Mouse (Mus musculus) heart, embryonic 13.5 days (tissue): ENCODE measurements around the gene Atp13a2. TPM values are rescaled to one million over a fixed set of nuclear protein-coding genes. Genes with fewer than 3 reads are reported as not detected.
A peak's percentile ranks its signal among the peaks of the same experiment; 100 is the strongest.

Experiments used
- ATAC-seq: fragments of 200-750 bp; cut with Nextera tagmentation; 2 replicates; pipeline ENCODE4 v1.8.0; 2017; ENCODE audit warnings: moderate TSS enrichment; ENCODE audit not compliant: insufficient number of reproducible peaks, low FRiP score, low TSS enrichment; ENCODE audit errors: extremely low read depth
- H3K27ac ChIP-seq: fragments of 300-500 bp; sonication (generic); replicated peaks from 2 replicates; pipeline ENCODE4 v1.5.1; 2015; ENCODE audit warnings: moderate library complexity, mild to moderate bottlenecking, inconsistent platforms
- H3K27me3 ChIP-seq: fragments of 300-500 bp; sonication (generic); replicated peaks from 2 replicates; pipeline ENCODE4 v1.6.1; 2015; ENCODE audit warnings: mild to moderate bottlenecking, inconsistent platforms
- H3K36me3 ChIP-seq: fragments of 300-500 bp; sonication (generic); 2 replicates; pipeline ENCODE4 v1.6.1; 2015; ENCODE audit warnings: mild to moderate bottlenecking, inconsistent platforms
- H3K4me1 ChIP-seq: fragments of 300-500 bp; sonication (generic); 2 replicates; pipeline ENCODE4 v1.6.1; 2015; ENCODE audit warnings: inconsistent platforms
- H3K4me2 ChIP-seq: fragments of 300-500 bp; sonication (generic); 2 replicates; pipeline ENCODE4 v1.6.1; 2015; ENCODE audit warnings: inconsistent platforms, mild to moderate bottlenecking, moderate library complexity
- H3K4me3 ChIP-seq: fragments of 300-500 bp; sonication (generic); 2 replicates; pipeline ENCODE4 v1.5.1; 2015; ENCODE audit warnings: moderate library complexity, mild to moderate bottlenecking, inconsistent platforms
- H3K9ac ChIP-seq: fragments of 300-500 bp; sonication (generic); 2 replicates; pipeline ENCODE4 v1.6.1; 2015; ENCODE audit warnings: inconsistent platforms, mild to moderate bottlenecking, moderate library complexity
- H3K9me3 ChIP-seq: fragments of 300-500 bp; sonication (generic); 2 replicates; pipeline ENCODE4 v1.6.1; 2016; ENCODE audit warnings: inconsistent platforms
- WGBS: fragments of 180-500 bp; shearing (Covaris S2); methylation state at CpG from one replicate; pipeline ENCODE4 v1.1.7; 2015; ENCODE audit warnings: mixed read lengths; 5-methylcytosine and 5-hydroxymethylcytosine counted together
- polyA plus RNA-seq: library from polyadenylated mRNA; unstranded; fragments of >200 nt; fragmentation: Nextera tagmentation; extraction: Ambion mirVana; gene quantifications from 2 replicates; pipeline ENCODE4 v1.2.1, GENCODE M21; 2015

The Atp13a2 gene
- polyA plus RNA-seq, 1 experiment from 2014 or later = 29.4 TPM

DNA sequence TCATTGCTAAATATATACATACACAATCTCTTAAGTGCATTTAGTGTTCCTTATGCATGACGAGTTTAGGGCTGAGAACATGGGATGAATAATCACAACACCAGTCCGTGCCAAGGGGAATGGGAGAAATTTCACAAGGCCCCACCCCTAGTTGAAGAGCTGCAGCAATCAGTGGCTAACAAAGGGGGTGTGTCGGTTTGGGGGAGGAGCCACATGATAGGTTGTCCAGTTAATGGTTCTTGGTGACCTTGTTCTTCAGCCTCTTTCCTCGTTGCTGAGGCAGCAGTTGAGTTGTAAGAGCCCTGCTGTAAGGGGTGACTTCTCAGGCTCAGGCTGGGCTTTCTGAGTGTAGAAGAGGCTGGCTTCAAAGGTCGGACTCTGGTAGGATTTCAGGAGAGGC is 23.7 kb upstream of the Atp13a2 start:
- no peaks in the 10 kb centered on the region for H3K27me3 ChIP-seq
- no peaks in the 10 kb centered on the region for H3K9me3 ChIP-seq
- peak overlapping the region; percentile 97 for H3K4me2 ChIP-seq
- H3K36me3 ChIP-seq = peaks cover 28% of the 10 kb centered on the region
- peak overlapping the region; percentile 96 for H3K4me3 ChIP-seq
- ATAC-seq = no peak
- H3K4me1 ChIP-seq = peaks cover 43% of the 10 kb centered on the region
- H3K9ac ChIP-seq = peak overlapping the region; percentile 50; the same call in 1 of the 2 replicates
- H3K27ac ChIP-seq = peak overlapping the region; percentile 54
- 30% methylated on average over 5 of the region's 5 CpGs for WGBS

- Histone ChIP-seq H3K4me1 (peaks cover 38% of the 10 kb centered on the region), H3K9me3 (no peaks in the 10 kb centered on the region), H3K9ac (peak overlapping the region; percentile 21), H3K27me3 (no peaks in the 10 kb centered on the region), H3K4me3 (no peak overlapping the region), H3K27ac (no peak overlapping the region), H3K36me3 (peaks cover 38% of the 10 kb centered on the region), H3K4me2 (no peak overlapping the region)
- no peak for ATAC-seq
- 77% methylated on average over 9 of the region's 9 CpGs for WGBS
These were observed 22.6 kb upstream of the Atp13a2 start for GRCm38 (mm10) chr4:140963941-140964597.

- Histone ChIP-seq H3K27me3 (no peaks in the 10 kb centered on the region), H3K4me1 (peaks cover 37% of the 10 kb centered on the region), H3K36me3 (peaks cover 43% of the 10 kb centered on the region), H3K9me3 (no peaks in the 10 kb centered on the region), H3K27ac (no peak overlapping the region), H3K9ac (no peak overlapping the region; the same call in 1 of the 2 replicates), H3K4me3 (no peak overlapping the region), H3K4me2 (no peak overlapping the region)
- ATAC-seq = no peak
- 24% methylated on average over 7 of the region's 7 CpGs for WGBS
These were observed 22.1 kb upstream of the Atp13a2 start for GRCm38 (mm10) chr4:140964620-140965019.

DNA sequence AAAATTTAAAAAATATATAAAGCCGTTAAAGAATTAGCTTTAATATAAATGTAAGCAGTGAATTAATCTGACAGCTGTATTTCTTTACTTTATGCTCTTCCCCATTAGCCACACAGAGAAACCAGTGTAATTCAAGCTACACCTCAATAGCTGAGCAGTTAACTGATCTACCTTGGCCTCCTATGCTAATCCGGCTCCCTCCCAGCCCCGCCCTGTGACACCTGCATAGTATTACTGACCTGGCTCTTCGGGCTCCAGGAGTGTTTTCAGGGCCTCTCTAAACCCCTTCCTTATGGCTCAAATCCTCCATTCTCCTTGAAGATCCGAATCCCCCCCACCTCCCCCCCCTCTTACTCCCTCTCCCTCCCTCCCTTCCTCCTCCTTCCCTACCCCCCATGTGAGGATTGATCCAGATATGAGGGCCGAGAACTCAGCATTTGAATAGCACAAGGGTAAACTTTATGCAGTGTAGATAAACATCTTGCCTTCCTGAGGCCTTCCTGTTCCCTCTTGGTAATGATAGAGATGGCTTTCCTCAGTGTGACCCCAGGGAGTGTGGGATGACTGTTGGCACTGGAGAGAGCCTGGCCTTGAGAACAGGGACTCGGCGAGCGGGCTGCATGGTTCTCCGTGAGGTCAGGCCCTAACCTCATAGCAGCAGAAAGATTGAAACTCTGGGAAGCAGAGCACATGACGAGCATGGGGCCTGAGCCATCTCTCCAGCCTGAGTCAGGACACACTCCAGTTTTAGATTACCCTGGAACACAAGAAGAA is 19.1 kb upstream of the Atp13a2 start:
- ATAC-seq = no peak
- WGBS = 80% methylated on average over 11 of the region's 11 CpGs
- H3K27me3 ChIP-seq = no peaks in the 10 kb centered on the region
- H3K9me3 ChIP-seq = no peaks in the 10 kb centered on the region
- H3K4me2 ChIP-seq = no peak overlapping the region
- peaks cover 21% of the 10 kb centered on the region for H3K4me1 ChIP-seq
- H3K9ac ChIP-seq = no peak overlapping the region
- H3K36me3 ChIP-seq = peaks cover 73% of the 10 kb centered on the region
- no peak overlapping the region for H3K27ac ChIP-seq
- H3K4me3 ChIP-seq = no peak overlapping the region

DNA sequence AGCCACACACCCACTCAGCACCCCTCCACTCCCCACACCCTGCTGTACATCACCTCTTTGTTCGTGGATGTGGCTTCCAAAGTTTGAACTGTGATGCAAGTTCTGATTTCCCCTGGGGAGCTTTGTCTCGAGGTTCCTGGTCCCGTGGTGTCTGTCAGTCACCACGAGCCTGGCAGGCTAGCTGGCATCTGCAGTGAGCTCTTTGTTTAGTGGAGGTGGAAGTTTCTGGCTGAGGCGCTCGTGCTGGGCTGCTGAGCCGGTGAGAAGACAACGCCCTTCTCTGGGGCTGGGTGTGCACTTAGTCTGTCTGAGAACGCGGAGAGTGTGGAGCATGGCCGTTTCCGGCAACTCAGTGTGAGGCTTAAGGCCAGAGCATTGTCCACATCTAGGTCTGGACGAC is 15.0 kb upstream of the Atp13a2 start:
- H3K36me3 ChIP-seq = peaks cover 99% of the 10 kb centered on the region
- H3K4me2 ChIP-seq = no peak overlapping the region
- H3K27ac ChIP-seq = no peak overlapping the region
- H3K27me3 ChIP-seq = no peaks in the 10 kb centered on the region
- 86% methylated on average over 13 of the region's 13 CpGs for WGBS
- H3K9ac ChIP-seq = no peak overlapping the region
- H3K9me3 ChIP-seq = no peaks in the 10 kb centered on the region
- H3K4me1 ChIP-seq = no peaks in the 10 kb centered on the region
- no peak for ATAC-seq
- no peak overlapping the region for H3K4me3 ChIP-seq

GRCm38 (mm10) chr4:140974408-140974807 is 12.3 kb upstream of the Atp13a2 start:
- ATAC-seq = no peak
- 92% methylated on average over 6 of the region's 6 CpGs for WGBS
- H3K4me1 ChIP-seq = peaks cover 11% of the 10 kb centered on the region; the same call in 1 of the 2 replicates
- no peak overlapping the region for H3K9ac ChIP-seq
- peaks cover 100% of the 10 kb centered on the region for H3K36me3 ChIP-seq
- H3K27ac ChIP-seq = no peak overlapping the region
- no peak overlapping the region for H3K4me2 ChIP-seq
- no peak overlapping the region for H3K4me3 ChIP-seq
- H3K9me3 ChIP-seq = no peaks in the 10 kb centered on the region
- no peaks in the 10 kb centered on the region for H3K27me3 ChIP-seq

- 93% methylated on average over 7 of the region's 7 CpGs for WGBS
- no peaks in the 10 kb centered on the region for H3K27me3 ChIP-seq
- peaks cover 100% of the 10 kb centered on the region for H3K36me3 ChIP-seq
- no peak overlapping the region for H3K4me3 ChIP-seq
- peak overlapping the region; percentile 7; the same call in 1 of the 2 replicates for H3K9ac ChIP-seq
- no peaks in the 10 kb centered on the region for H3K9me3 ChIP-seq
- H3K4me1 ChIP-seq = peaks cover 11% of the 10 kb centered on the region; the same call in 1 of the 2 replicates
- no peak overlapping the region for H3K4me2 ChIP-seq
- ATAC-seq = no peak
- H3K27ac ChIP-seq = no peak overlapping the region
These were observed 11.3 kb upstream of the Atp13a2 start for GRCm38 (mm10) chr4:140975356-140975755.

- Histone ChIP-seq H3K4me3 (no peak overlapping the region), H3K27me3 (no peaks in the 10 kb centered on the region), H3K4me1 (peaks cover 11% of the 10 kb centered on the region; the same call in 1 of the 2 replicates), H3K4me2 (no peak overlapping the region), H3K36me3 (peaks cover 93% of the 10 kb centered on the region), H3K27ac (no peak overlapping the region), H3K9me3 (peaks cover 7% of the 10 kb centered on the region; the same call in 1 of the 2 replicates), H3K9ac (no peak overlapping the region)
- ATAC-seq = no peak
- WGBS = 83% methylated on average over 10 of the region's 10 CpGs
These were observed 9.4 kb upstream of the Atp13a2 start for GRCm38 (mm10) chr4:140977278-140977677.

GRCm38 (mm10) chr4:140977886-140978692 is 8.6 kb upstream of the Atp13a2 start:
- Histone ChIP-seq H3K27me3 (no peaks in the 10 kb centered on the region), H3K4me3 (no peak overlapping the region), H3K4me1 (peaks cover 15% of the 10 kb centered on the region), H3K4me2 (no peak overlapping the region), H3K9me3 (peaks cover 7% of the 10 kb centered on the region; the same call in 1 of the 2 replicates), H3K9ac (no peak overlapping the region), H3K27ac (no peak overlapping the region), H3K36me3 (peaks cover 84% of the 10 kb centered on the region)
- no peak for ATAC-seq
- 85% methylated on average over 14 of the region's 14 CpGs for WGBS

DNA sequence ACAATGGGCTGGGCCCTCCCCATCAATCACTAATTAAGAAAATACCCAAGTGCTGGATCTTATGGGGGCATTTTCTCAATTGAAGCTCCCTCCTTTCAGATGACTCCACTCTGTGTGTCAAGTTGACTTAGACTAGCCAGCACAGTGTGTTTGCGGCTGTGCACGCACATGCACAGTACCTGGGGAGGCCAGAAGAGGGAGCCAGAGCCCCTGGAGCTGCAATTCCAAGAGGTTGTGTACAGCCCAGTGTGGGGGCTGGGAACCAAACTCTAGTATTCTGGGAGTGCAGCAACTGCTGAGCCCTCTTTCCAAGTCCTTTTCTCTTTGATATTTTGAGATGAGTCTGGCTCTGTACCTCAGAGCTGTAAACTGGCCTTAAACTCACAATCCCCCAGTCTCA is 5.1 kb upstream of the Atp13a2 start:
- no peak overlapping the region for H3K4me3 ChIP-seq
- no peak overlapping the region for H3K4me2 ChIP-seq
- no peak overlapping the region for H3K9ac ChIP-seq
- peaks cover 7% of the 10 kb centered on the region; the same call in 1 of the 2 replicates for H3K9me3 ChIP-seq
- ATAC-seq = no peak
- H3K4me1 ChIP-seq = peaks cover 29% of the 10 kb centered on the region
- WGBS = 76% methylated on average over 2 of the region's 2 CpGs
- 0 out of 2 replicates have a peak, but pooled peaks cover 7% of the 10 kb centered on the region for H3K27me3 ChIP-seq
- H3K36me3 ChIP-seq = peaks cover 49% of the 10 kb centered on the region
- H3K27ac ChIP-seq = no peak overlapping the region

DNA sequence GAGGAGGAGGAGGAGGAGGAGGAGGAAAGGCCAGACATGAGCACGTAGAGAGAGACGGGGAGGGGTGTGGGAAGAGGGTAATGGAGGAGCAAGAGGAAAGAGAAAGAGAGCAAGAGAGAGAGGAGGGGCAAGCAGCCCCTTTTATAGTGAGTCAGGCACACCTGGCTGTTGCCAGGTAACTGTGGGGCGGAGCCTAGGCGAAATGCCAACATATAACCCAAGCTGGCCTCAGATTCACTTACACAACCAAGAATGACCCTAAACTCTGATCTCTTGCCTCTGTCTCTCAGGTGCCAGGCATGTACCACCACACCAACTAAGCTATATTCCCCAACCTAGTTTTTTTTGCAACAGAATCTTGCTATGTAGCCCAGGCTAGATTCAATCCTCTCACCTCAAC is 3.9 kb upstream of the Atp13a2 start:
- peaks cover 37% of the 10 kb centered on the region for H3K36me3 ChIP-seq
- H3K27me3 ChIP-seq = 0 out of 2 replicates have a peak, but pooled peaks cover 7% of the 10 kb centered on the region
- no peak overlapping the region for H3K27ac ChIP-seq
- peaks cover 7% of the 10 kb centered on the region; the same call in 1 of the 2 replicates for H3K9me3 ChIP-seq
- no peak overlapping the region for H3K4me3 ChIP-seq
- H3K4me1 ChIP-seq = peaks cover 28% of the 10 kb centered on the region
- no peak overlapping the region for H3K4me2 ChIP-seq
- 54% methylated on average over 4 of the region's 4 CpGs for WGBS
- ATAC-seq = no peak
- H3K9ac ChIP-seq = peak overlapping the region; percentile 33; the same call in 1 of the 2 replicates
